Mouse (Mus musculus): ENCODE results near the gene Galnt2.

DNA sequence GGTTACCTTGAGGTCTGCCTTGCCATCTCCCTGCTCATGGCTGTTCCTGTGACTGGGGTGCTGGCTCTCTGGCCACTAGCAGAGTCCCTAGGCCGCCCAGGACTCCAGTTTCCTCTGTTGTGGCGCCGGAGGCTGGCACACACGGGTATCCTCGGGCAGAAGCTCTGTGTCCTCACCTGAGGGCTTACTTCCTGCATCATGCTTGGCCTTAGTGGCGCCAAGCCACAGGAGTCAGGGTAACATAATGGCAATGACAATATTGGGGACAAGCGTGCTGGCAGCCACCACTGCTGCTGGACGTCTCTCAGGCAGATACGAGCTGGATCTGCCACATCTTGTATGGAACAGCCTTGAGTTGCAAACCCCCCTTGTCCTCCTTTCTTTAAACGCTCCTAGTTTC is 81.0 kb downstream of the Galnt2 start:
- TF ChIP-seq EP300 (IDR thresholded peaks at IDR 0.05; ENCODE audit: insufficient read depth, low read depth, low read length) (no peak), POLR2A (IDR thresholded peaks at IDR 0.05; ENCODE audit: insufficient read depth, low read length) (no peak)

All from ES-Bruce4 (cell line).